Mouse (Mus musculus) midbrain, embryonic 16.5 days (tissue): Measurements from ENCODE around the gene Carns1. TPM values are rescaled to one million over a fixed set of nuclear protein-coding genes. Genes with fewer than 3 reads are reported as not detected.

Source experiments
- ATAC-seq: fragments of 200-750 bp; cut with Nextera tagmentation; 2 replicates; pipeline ENCODE4 v1.8.0; 2017; ENCODE audit warnings: moderate TSS enrichment
- H3K27ac ChIP-seq: fragments of 300-500 bp; sonication (generic); 2 replicates; pipeline ENCODE4 v1.5.1; 2014; ENCODE audit warnings: mild to moderate bottlenecking, low read length, mixed read lengths
- H3K27me3 ChIP-seq: fragments of 300-500 bp; sonication (generic); 2 replicates; pipeline ENCODE4 v1.6.1; 2014; ENCODE audit warnings: low read depth, low read length, mixed read lengths; ENCODE audit not compliant: control insufficient read depth, insufficient read depth
- H3K36me3 ChIP-seq: fragments of 300-500 bp; sonication (generic); 2 replicates; pipeline ENCODE4 v1.6.1; 2014; ENCODE audit warnings: mild to moderate bottlenecking, low read length, moderate library complexity, mixed read lengths; ENCODE audit not compliant: control insufficient read depth, insufficient read depth
- H3K4me1 ChIP-seq: fragments of 300-500 bp; sonication (generic); 2 replicates; pipeline ENCODE4 v1.6.1; 2014; ENCODE audit warnings: mild to moderate bottlenecking, low read length, mixed read lengths; ENCODE audit not compliant: control insufficient read depth, insufficient read depth
- H3K4me2 ChIP-seq: fragments of 300-500 bp; sonication (generic); 2 replicates; pipeline ENCODE4 v1.6.1; 2014; ENCODE audit warnings: mild to moderate bottlenecking, low read length, mixed read lengths
- H3K4me3 ChIP-seq: fragments of 300-500 bp; sonication (generic); 2 replicates; pipeline ENCODE4 v1.5.1; 2014; ENCODE audit warnings: low read depth, mild to moderate bottlenecking, low read length, moderate library complexity, mixed read lengths
- H3K9ac ChIP-seq: fragments of 300-500 bp; sonication (generic); 2 replicates; pipeline ENCODE4 v1.6.1; 2014; ENCODE audit warnings: low read depth, low read length, mixed read lengths
- H3K9me3 ChIP-seq: fragments of 300-500 bp; sonication (generic); replicated peaks from 2 replicates; pipeline ENCODE4 v1.6.1; 2014; ENCODE audit warnings: mild to moderate bottlenecking, low read length, mixed read lengths; ENCODE audit not compliant: control insufficient read depth, poor library complexity, severe bottlenecking
- WGBS: fragments of 180-500 bp; shearing (Covaris S2); extraction: QIAGEN DNeasy Blood & Tissue Kit; methylation state at CpG from one replicate; pipeline ENCODE4 v1.1.7; 2014; 5-methylcytosine and 5-hydroxymethylcytosine counted together
- polyA plus RNA-seq: library from polyadenylated mRNA; unstranded; fragments of >200 nt; fragmentation: Nextera tagmentation; extraction: Ambion mirVana; gene quantifications from 2 replicates; pipeline ENCODE4 v1.2.1, GENCODE M21; 2015

The Carns1 gene
- polyA plus RNA-seq, 1 experiment from 2014 or later, result 5.2 TPM

DNA sequence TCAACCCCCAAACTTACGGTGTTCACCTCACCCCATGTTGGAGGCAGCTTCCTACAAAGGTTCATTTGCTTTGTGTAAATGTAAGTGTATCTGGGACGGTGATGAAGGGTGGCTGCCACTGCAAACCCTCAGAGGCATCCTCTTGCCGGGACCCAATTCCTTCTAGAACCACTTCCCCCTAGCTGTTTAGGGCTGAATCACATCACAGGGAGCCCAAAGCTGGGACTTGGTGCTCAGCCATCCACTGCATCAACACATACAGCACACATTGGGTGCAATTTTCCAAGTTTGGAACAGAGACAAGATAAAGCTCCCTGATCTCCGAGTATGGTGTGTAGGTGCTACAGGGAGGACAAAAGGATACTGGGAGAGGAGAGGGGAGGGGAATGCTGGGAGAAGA, 29.6 kb upstream of the Carns1 start:
- Histone ChIP-seq H3K4me3 (no peak overlapping the region), H3K4me1 (peaks cover 23% of the 10 kb centered on the region), H3K27ac (no peak overlapping the region), H3K36me3 (no peaks in the 10 kb centered on the region), H3K27me3 (peaks cover 5% of the 10 kb centered on the region), H3K9me3 (no peaks in the 10 kb centered on the region), H3K9ac (no peak overlapping the region), H3K4me2 (no peak overlapping the region)
- WGBS, result 75% methylated on average over 3 of the region's 4 CpGs
- no peak for ATAC-seq

DNA sequence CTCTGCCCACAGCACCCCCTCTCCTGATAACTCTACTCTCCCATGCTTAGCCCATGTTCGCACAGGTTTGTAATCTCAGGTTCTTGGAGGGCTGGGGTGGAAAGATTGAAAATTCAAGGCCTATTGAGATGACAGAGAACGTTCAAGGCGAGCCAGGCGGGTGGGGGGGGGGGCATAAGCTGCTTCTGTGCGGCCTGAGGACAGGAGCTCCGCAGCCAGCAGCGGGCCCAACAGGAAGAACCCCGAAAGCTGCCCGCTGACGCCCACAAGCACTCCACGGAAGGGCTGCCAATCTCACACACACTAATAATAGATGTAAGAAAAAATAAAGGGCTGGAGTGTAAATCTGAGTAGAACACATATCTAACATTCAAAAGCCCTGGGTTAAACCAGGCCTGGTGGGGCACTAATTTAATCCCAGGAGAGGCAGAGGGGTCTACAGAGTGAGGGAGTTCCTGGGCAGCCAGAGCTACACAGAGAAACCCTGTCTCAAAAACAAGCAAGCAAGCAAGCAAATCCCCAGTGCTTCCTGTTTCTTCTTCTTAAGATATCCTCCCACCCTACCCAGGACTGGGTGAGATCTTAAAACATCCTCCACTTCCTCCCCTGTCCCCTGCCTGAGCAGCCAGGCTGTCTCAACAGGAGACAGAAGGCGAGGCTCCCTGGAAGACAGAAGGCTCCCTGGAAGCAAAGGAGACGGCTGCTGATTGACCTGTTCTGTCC, 28.5 kb upstream of the Carns1 start:
- no peak for ATAC-seq
- Histone ChIP-seq H3K9me3 (no peaks in the 10 kb centered on the region), H3K4me1 (peaks cover 23% of the 10 kb centered on the region), H3K27ac (no peak overlapping the region), H3K36me3 (no peaks in the 10 kb centered on the region), H3K9ac (no peak overlapping the region), H3K27me3 (peaks cover 2% of the 10 kb centered on the region), H3K4me3 (no peak overlapping the region), H3K4me2 (no peak overlapping the region)
- WGBS, result 70% methylated on average over 13 of the region's 13 CpGs

DNA sequence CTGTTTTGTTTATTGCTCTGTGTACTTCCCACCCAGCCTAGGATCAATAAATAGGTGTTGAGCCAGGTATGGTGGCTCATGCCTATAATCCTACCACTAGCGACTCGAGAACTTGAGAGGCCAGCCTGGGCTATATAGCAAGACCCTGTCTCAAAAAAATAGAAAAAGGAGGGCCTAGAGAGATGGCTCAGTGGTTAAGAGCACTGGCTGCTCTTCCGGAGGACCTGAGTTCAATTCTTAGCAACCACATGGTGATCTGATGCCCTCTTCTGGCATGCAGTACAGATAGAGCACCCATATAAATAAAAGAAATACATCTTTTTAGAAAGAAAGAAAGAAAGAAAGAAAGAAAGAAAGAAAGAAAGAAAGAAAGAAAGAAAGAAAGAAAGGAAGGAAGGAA, 27.9 kb upstream of the Carns1 start:
- no peaks in the 10 kb centered on the region for H3K9me3 ChIP-seq
- H3K4me3 ChIP-seq, result no peak overlapping the region
- ATAC-seq, result no peak
- no peak overlapping the region for H3K9ac ChIP-seq
- H3K27me3 ChIP-seq, result peaks cover 2% of the 10 kb centered on the region
- H3K4me1 ChIP-seq, result peaks cover 23% of the 10 kb centered on the region
- H3K27ac ChIP-seq, result no peak overlapping the region
- H3K4me2 ChIP-seq, result no peak overlapping the region
- 72% methylated on average over 3 of the region's 3 CpGs for WGBS
- H3K36me3 ChIP-seq, result no peaks in the 10 kb centered on the region

DNA sequence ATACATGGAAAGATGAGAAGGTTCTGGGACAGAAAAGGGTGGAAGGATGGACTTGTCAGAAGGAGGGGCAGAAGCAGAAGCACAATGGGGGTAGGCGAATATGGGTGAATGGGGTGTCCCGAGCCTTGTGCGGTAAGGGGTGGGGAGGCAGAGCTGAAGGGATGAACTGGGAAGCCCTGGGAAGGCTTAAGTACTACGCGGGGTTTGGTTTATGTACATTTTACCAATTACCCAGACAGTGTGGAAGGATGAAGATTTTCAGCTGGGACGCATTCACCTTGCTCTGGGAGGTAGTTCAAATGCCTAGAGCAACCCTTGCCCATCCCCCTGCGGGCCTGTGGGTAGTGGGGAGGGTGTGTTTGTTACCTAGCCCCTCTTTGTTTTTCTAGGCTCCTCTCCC, 26.9 kb upstream of the Carns1 start:
- WGBS, result 23% methylated on average over 7 of the region's 7 CpGs
- Histone ChIP-seq H3K27ac (peak overlapping the region; percentile 70; the same call in 1 of the 2 replicates), H3K36me3 (0 out of 2 replicates have a peak, but pooled peaks cover 2% of the 10 kb centered on the region), H3K27me3 (peaks cover 2% of the 10 kb centered on the region), H3K4me1 (peaks cover 23% of the 10 kb centered on the region), H3K4me2 (peak overlapping the region; percentile 97), H3K4me3 (peak overlapping the region; percentile 57), H3K9ac (peak overlapping the region; percentile 85), H3K9me3 (no peaks in the 10 kb centered on the region)
- peak; percentile 34 for ATAC-seq

DNA sequence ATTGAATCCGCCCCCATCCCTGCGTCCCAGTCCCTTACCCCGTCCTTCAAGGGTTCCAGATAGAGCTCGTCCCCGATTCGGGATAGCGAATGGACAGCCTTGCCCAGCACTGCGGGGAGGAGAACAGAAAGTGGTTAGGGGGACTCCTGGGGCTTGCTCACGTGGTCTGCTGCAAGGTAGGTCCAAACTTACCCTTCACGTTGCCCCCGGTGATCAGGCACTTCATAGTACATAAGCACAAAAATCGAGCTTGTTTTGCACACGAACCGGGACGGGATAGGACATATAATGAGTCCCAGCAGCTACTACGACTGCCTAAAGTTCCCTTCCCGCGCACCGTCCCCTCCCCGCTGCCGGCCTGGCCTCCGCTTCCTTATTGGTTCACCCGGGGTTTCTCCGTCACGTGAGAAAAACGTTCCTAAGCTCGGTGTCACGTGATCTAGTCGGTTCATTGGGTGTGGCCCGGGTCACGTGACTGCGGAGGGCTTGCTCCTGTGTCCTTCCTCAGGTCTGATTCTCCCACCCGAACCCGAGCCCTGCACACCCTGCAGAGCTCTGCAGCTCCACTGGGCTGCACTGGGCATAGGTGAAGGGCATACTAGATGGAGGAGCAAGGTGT, 26.1 kb upstream of the Carns1 start, which contains the start of gene Rad9a:
TSS of gene Rad9a (minus strand) at position 372 of the 619 bp plus-strand sequence.
- Histone ChIP-seq H3K9ac (peak within 1 kb of the TSS; percentile 85), H3K27me3 (peaks cover 2% of the 10 kb centered on the region), H3K4me2 (peak within 1 kb of the TSS; percentile 97), H3K4me3 (peak within 1 kb of the TSS; percentile 57), H3K9me3 (no peaks in the 10 kb centered on the region), H3K27ac (peak within 1 kb of the TSS; percentile 70; the same call in 1 of the 2 replicates), H3K36me3 (peaks cover 7% of the 10 kb centered on the region; the same call in 1 of the 2 replicates), H3K4me1 (peaks cover 23% of the 10 kb centered on the region)
- ATAC-seq, result peak; percentile 88
- WGBS, result under 1% methylated on average over 34 of the region's 34 CpGs

DNA sequence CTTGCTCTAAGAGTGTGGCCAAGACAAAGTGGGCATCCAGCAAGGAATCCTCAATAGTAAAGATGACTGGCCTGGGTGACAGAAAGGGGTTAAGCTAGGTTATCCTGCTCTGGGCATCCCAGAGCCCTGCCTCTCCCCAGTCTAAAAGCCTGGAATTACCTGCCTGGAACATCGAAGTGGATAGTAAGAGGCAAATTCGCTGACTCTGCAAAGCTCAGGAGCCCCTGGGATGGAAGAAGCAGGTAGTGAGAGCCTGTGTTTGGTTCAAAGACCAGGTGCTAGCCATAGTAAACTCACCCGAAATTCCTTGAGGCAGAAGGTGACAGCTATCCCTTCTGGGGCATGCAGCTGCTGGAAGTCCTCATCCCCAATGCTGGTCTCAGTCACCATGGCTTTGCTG, 21.9 kb upstream of the Carns1 start:
- H3K4me1 ChIP-seq, result peaks cover 28% of the 10 kb centered on the region
- H3K27me3 ChIP-seq, result no peaks in the 10 kb centered on the region
- 66% methylated on average over 3 of the region's 3 CpGs for WGBS
- H3K4me3 ChIP-seq, result no peak overlapping the region
- no peak overlapping the region for H3K27ac ChIP-seq
- ATAC-seq, result no peak
- H3K9ac ChIP-seq, result no peak overlapping the region
- no peaks in the 10 kb centered on the region for H3K9me3 ChIP-seq
- H3K4me2 ChIP-seq, result no peak overlapping the region
- peaks cover 20% of the 10 kb centered on the region for H3K36me3 ChIP-seq

DNA sequence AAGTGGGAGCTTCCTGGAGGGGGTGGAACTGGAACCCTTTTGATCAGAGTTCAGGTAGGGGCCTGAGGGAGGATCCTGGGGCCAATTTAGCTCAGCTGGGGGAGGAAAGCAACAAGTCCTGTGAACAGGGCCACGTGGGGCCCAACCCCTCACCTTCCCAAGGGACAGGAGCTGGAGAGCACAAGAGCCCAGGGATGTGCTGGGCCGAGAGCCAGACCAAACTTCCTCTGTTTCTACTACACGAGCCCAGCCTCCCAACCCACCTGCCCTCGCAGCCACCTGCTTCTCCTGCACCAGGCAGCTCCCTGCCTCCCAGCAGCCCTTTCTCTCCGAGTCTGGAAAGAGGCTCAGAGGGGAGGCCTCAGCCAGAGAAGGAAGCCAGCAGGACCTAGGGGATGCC, 21.3 kb upstream of the Carns1 start:
- peaks cover 20% of the 10 kb centered on the region for H3K36me3 ChIP-seq
- WGBS, result 68% methylated on average over 5 of the region's 5 CpGs
- H3K9me3 ChIP-seq, result no peaks in the 10 kb centered on the region
- H3K4me3 ChIP-seq, result no peak overlapping the region
- no peak for ATAC-seq
- H3K27ac ChIP-seq, result no peak overlapping the region
- no peak overlapping the region for H3K9ac ChIP-seq
- H3K4me1 ChIP-seq, result peaks cover 24% of the 10 kb centered on the region
- H3K27me3 ChIP-seq, result no peaks in the 10 kb centered on the region
- no peak overlapping the region for H3K4me2 ChIP-seq

DNA sequence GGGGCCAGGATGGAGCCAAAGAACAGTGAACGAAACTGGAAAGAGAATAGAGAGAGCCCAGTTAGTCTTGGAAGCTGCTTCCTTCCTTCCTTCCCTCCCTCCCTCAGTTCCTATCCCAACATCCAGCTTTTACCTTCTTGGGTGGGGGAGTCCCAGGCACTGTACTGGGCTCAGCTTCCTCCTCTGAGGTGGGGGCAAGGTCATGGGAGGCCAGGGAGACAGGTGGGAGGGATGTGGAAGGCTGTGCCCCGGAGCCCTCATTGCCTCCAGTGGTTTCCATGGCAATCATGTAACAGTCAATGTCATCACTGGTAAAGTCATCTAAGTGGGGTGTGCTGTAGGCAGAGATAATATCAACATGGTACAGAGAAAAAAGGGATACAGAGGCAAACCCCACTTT, 20.8 kb upstream of the Carns1 start:
- 81% methylated on average over 2 of the region's 2 CpGs for WGBS
- Histone ChIP-seq H3K4me3 (no peak overlapping the region), H3K9me3 (no peaks in the 10 kb centered on the region), H3K4me1 (peaks cover 25% of the 10 kb centered on the region), H3K9ac (no peak overlapping the region), H3K27ac (no peak overlapping the region), H3K27me3 (no peaks in the 10 kb centered on the region), H3K4me2 (no peak overlapping the region), H3K36me3 (peaks cover 20% of the 10 kb centered on the region)
- ATAC-seq, result no peak
